Mouse (Mus musculus): ENCODE measurements at regions not wholly inside any gene's neighbourhood (a gene's known extent, or its start where the extent isn't known, plus 50 kb on each side); places are given as distances from the start of the nearest gene placed in this dataset.

DNA sequence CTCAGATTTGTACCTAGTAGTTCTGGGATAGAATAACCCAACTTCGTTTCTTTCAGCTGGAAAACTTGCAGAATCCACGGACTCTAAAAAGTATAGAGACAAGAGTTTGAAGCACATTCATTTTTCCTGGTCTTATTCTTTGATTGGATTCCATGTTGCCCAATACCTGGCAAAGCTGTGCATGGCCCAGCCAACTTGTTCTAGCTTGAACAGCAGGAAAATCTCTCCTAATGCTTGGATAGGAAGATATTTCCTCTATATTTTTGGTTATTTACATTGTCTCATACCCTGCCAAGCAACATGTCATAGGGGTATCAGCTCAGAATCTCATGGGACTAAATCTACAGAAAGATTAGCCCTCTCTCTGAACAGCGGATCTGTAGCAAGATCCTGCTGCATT, 492.3 kb upstream of the Kif2a start:
- TF ChIP-seq GATA1 (IDR thresholded peaks at IDR 0.05; ENCODE audit: low read length) (no peak), TAL1 (IDR thresholded peaks at IDR 0.05; ENCODE audit: low read length) (no peak)
